Mouse (Mus musculus): ENCODE data around the gene Olfr462.

The Olfr462 gene

DNA sequence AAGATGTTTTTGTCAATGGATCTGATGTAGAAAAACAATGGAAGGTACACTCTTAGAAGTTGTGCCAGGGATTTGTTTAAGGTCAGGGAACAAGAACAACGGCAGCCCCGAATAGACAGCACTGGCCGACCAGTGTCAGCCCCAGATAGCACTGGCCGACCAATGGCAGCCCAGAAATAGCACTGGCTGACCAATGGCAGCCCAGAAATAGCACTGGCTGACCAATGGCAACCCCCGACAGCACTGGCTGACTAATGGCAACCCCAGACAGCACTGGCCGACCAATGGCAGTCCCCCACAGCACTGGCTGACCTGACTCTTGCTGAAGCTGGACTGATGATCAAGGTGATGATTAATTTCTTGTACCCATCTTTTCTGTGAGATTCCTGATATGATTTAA lies 44.2 kb downstream of the Olfr462 start:
- no peak for DNase-seq (ENCODE audit: low spot score)

DNA sequence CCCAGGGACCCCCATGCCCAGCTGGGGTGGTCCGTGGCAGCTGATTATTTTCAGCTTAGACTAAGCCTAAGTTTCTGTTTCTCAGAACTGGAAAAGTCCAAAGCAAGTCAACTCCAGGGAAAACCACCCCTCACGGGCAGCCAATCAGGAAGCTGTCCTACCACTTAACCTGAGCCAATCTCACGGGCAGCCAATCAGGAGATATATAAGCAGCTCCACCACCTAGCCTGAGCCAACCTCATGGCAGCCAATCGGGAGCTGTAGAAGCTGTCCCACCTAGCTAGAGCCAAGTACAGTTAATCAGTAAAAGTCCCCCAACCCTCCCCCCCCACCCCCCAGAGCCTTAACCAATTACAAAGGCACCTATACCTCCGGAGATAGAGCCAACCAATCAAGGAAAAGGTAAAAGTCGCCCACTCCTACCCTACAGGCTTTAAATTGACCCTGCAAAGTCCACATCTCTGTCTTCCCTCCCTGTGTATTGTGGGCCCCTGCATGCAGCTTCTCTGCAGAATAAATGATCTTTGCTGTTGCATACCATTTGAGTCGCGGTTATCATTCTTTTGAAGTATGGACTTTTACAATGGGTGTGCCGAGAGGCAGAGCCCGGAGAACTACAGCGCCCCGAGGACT lies 45.0 kb downstream of the Olfr462 start:
- no peak for DNase-seq (ENCODE audit: low spot score)

DNA sequence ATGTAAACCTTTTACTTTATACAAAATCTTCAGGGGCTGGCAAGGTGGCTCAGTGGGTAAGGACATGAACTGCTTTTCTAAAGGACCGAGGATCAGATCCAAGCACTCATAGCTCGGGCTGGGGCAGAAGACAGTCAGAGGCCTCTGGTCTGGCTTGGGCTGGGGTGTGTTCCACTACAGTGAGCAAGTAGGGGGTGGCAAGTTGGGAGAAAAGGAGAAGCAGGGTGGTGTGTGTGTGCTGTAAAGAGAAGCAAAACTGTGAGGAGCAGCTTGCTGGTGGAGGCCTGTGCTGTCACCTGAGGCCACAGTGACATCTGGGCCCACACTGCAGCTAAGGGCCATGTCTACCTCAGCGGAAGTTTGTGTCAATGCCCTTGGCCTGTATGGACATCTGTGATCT lies 50.6 kb downstream of the Olfr462 start:
- no peak for DNase-seq (ENCODE audit: low spot score)

DNA sequence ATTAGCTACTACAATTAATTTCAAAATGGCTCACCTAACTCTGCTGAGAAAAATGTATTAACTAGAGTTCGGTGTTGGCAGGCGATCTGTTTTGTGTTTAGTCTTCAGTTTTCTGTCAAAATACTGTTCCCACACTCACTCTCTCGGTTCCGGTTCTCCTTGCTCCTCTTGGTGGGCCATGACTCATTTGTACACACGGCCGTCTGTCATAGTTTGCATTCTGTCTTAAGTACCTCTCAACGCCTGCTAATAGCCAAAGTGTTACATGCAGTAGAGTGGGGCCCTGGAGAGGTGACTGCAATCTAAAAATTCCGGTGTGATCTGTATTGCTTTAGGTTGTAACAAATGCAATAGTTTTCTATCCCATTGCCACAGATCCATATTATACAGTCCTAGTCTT lies 51.4 kb downstream of the Olfr462 start:
- DNase-seq (ENCODE audit: low spot score): no peak
